Mouse (Mus musculus): ENCODE data around the gene Nckipsd. TPM values are rescaled to one million over a fixed set of nuclear protein-coding genes. Genes with fewer than 3 reads are reported as not detected.

The Nckipsd gene
- 33.1 and 44.7 TPM in 2 replicates for polyA plus RNA-seq (2012; rRNA removed; ENCODE audit: low replicate concordance)

DNA sequence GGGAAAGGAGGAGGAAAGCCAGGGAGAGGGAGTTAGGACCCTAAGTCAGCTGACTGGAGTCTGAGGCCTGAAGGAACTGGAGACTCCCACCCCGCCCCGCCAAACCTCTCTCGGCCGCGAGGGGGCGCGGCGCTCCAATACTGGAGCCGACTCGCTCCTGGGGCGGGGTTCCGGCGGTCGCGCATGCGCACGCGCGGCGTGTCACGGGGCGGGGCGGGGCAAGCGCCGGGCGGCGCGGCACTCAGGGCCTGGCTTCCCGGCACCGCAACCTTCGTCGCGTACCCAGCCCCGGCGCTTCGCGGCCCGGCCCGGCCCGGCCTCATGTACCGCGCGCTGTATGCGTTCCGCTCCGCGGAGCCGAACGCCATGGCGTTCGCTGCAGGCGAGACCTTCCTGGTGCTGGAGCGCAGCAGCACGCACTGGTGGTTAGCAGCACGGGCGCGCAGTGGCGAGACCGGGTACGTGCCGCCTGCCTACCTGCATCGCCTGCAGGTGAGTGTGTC, at the start of gene Nckipsd:
Nckipsd (plus strand) TSS at position 206 of the 503 bp plus-strand sequence.

DNA sequence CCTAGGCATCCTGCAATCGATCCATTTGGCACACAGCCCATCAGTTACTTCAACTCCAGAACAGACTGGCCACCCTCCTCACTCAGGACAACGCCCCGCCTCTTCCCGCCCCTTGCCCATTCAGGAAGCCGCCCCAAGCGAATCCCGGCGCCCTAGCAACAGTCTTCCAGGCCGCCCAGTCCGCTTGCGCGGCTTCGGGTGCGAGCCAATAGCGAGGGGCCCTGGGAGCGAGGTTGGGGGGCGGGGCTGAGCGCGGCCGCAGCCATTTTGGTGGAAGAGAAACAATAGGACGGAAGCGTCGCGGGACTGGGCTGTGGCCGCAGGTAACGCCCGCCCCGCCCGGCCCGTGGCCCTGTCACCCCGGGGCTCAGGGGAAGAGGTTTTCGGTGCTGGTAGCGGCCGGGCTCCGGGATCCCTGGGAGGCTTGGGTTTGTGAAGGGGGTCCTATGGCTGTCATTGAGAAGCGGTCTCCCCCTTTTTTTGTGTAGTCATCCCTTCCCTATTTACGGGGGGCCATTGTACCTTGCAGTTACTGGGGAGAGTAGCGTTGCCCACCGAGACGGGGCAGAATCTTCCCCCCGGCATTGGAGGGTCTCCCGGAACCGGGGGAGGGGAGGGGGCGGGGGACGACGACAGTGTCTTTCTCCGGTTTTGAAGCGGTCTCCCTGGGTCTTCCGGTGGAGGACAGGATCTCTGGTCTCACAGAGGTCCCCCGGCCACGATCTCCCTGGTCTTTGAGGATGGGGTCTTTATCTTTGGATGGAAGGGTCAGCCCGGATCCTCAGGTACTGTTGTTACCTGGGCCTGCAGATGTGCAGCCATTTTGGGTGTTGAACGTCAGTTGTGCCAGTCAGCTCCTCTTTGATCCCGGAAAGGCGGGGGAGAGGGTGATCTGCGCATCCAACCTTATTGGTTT, 24.4 kb upstream of the Nckipsd start, which contains the start of gene Ip6k2:
Ip6k2 (plus strand) TSS at position 249 of the 916 bp plus-strand sequence.

DNA sequence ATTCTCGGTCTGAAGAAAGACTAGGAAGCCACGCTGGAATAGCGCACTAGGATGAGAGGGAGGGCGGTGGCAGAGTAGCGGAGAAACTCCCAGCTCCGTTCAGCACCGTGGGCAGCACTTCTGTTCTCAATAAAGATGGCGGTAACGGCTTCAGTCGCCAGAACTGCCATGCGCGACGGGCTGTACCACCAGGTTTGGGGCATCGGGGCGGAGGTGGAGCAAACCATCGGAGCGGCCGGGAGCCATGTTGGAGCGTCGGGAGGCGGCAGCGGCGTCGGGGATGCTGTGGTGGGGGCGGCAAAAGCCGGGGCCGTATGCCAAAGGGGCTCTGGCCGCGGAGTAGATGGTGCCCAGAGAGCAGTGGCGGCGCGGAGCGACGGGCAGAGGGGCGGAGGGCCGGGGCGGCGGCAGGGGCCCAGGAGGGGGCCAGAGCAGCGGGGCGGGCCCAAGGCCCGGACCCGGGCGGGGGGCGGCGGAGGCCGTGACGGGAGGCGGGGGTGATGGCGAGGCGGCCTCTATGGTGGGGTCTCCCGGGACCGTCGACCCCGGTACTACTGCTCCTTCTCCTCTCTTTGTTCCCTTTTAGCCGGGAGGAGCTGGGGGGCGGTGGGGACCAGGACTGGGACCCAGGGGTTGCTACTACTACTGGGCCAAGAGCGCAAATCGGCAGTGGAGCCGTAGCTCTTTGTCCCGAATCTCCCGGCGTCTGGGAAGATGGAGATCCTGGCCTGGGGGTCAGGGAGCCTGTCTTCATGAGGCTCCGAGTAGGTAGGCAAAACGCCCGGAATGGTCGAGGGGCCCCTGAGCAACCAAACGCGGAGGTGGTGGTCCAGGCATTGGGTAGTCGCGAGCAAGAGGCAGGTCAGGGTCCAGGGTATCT, 17.9 kb downstream of the Nckipsd start, which contains the start of gene Celsr3:
Celsr3 (plus strand) TSS at position 501 of the 880 bp plus-strand sequence.

DNA sequence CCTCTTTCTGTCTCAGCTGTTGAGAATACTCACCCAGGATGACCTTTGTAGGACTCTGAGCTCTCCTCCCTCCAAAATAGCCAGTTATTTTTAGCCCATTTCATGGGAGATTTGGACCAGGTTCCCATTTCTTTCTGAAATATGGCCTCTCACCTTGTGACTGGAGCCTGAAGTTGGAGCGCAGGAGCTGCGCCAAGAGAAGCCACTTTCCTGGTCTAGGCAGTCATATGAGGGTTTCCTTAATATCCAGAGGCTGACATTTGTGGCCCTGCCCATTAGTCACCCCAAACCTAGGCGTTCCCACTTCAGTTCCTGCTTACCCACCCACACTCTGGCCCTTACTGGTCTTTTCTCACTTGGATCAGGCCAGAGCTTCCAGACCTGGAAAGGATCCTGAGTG, 44.8 kb downstream of the Nckipsd start, which contains the start of gene Slc26a6:
Slc26a6 (plus strand) TSS at position 308 of the 400 bp plus-strand sequence.

Other genes starting within 250 kb of the Nckipsd start
- gene Impdh2, start 248.1 kb upstream of the Nckipsd start, polyA plus RNA-seq (2012; rRNA removed; ENCODE audit: low replicate concordance), result 76.5 and 81.5 TPM in 2 replicates
- gene Ndufaf3, start 240.9 kb upstream of the Nckipsd start, polyA plus RNA-seq (2012; rRNA removed; ENCODE audit: low replicate concordance), result 54.9 and 58.4 TPM in 2 replicates
- gene Dalrd3, start 238.5 kb upstream of the Nckipsd start, polyA plus RNA-seq (2012; rRNA removed; ENCODE audit: low replicate concordance), result 215 and 258 TPM in 2 replicates
- 39.5 and 43.9 TPM in 2 replicates for gene Wdr6, start 229.6 kb upstream of the Nckipsd start, polyA plus RNA-seq (2012; rRNA removed; ENCODE audit: low replicate concordance)
- gene P4htm, start 210.7 kb upstream of the Nckipsd start, polyA plus RNA-seq (2012; rRNA removed; ENCODE audit: low replicate concordance), result 7.2 and 10.5 TPM in 2 replicates
- 26.9 and 47.5 TPM in 2 replicates for gene Arih2, start 159.0 kb upstream of the Nckipsd start, polyA plus RNA-seq (2012; rRNA removed; ENCODE audit: low replicate concordance)
- gene Slc25a20, start 146.3 kb upstream of the Nckipsd start, polyA plus RNA-seq (2012; rRNA removed; ENCODE audit: low replicate concordance), result 34.9 and 55.0 TPM in 2 replicates
- 11.2 and 21.9 TPM in 2 replicates for gene Prkar2a, start 119.1 kb upstream of the Nckipsd start, polyA plus RNA-seq (2012; rRNA removed; ENCODE audit: low replicate concordance)
- 55.7 and 58.4 TPM in 2 replicates for gene Ip6k2, start 24.6 kb upstream of the Nckipsd start, polyA plus RNA-seq (2012; rRNA removed; ENCODE audit: low replicate concordance)
- 0.37 and 1.4 TPM in 2 replicates for gene Celsr3, start 18.0 kb downstream of the Nckipsd start, polyA plus RNA-seq (2012; rRNA removed; ENCODE audit: low replicate concordance)
- gene Slc26a6, start 44.9 kb downstream of the Nckipsd start, polyA plus RNA-seq (2012; rRNA removed; ENCODE audit: low replicate concordance), result 26.7 and 33.5 TPM in 2 replicates
- 0.22 TPM in 1 of 2 replicates, not detected in the other for gene Tmem89, start 106.3 kb downstream of the Nckipsd start, polyA plus RNA-seq (2012; rRNA removed; ENCODE audit: low replicate concordance)
- 712 and 1,110 TPM in 2 replicates for gene Uqcrc1, start 128.3 kb downstream of the Nckipsd start, polyA plus RNA-seq (2012; rRNA removed; ENCODE audit: low replicate concordance)
- gene Col7a1, start 145.2 kb downstream of the Nckipsd start, polyA plus RNA-seq (2012; rRNA removed; ENCODE audit: low replicate concordance), result 14.3 and 26.9 TPM in 2 replicates
- 1.1 and 4.3 TPM in 2 replicates for gene Ucn2, start 177.6 kb downstream of the Nckipsd start, polyA plus RNA-seq (2012; rRNA removed; ENCODE audit: low replicate concordance)
- gene Pfkfb4, start 183.4 kb downstream of the Nckipsd start, polyA plus RNA-seq (2012; rRNA removed; ENCODE audit: low replicate concordance), result 23.3 and 30.5 TPM in 2 replicates
- 1,951 and 3,448 TPM in 2 replicates for gene Shisa5, start 230.2 kb downstream of the Nckipsd start, polyA plus RNA-seq (2012; rRNA removed; ENCODE audit: low replicate concordance)

Data from mammary gland, adult 2 months (tissue).